Mouse (Mus musculus) cortical plate, adult 2 months (tissue): ENCODE results near the gene Fbxw4. TPM values are rescaled to one million over a fixed set of nuclear protein-coding genes. Genes with fewer than 3 reads are reported as not detected.
A peak's percentile ranks its signal among the peaks of the same experiment; 100 is the strongest.

Experiments used
- H3K27ac ChIP-seq: fragments of 200-500 bp; 2 replicates; pipeline ENCODE4 v1.5.1; 2012; ENCODE audit warnings: low read length, control low read depth, inconsistent platforms; ENCODE audit not compliant: insufficient read depth
- H3K4me1 ChIP-seq: fragments of 200-500 bp; 2 replicates; pipeline ENCODE4 v1.6.1; 2011; ENCODE audit warnings: low read length; ENCODE audit not compliant: control insufficient read depth, insufficient read depth
- H3K4me3 ChIP-seq: fragments of 200-500 bp; 2 replicates; pipeline ENCODE4 v1.5.1; 2011; ENCODE audit warnings: mild to moderate bottlenecking, low read length, control low read depth; ENCODE audit not compliant: insufficient read depth
- CTCF ChIP-seq: fragments of 200-500 bp; IDR thresholded peaks from 2 replicates; pipeline ENCODE4 v1.5.1; 2011; ENCODE audit warnings: mild to moderate bottlenecking, control low read depth, low read length; ENCODE audit not compliant: insufficient read depth; ENCODE audit errors: extremely low read depth
- POLR2A ChIP-seq: fragments of 200-500 bp; IDR thresholded peaks from 2 replicates; pipeline ENCODE4 v1.6.1; 2011; ENCODE audit warnings: mild to moderate bottlenecking, low read length, control low read depth; ENCODE audit not compliant: insufficient read depth; ENCODE audit errors: extremely low read depth
- polyA plus RNA-seq: library from polyadenylated mRNA; depleted of rRNA; stranded (reverse); fragments of >200 nt; gene quantifications from 2 replicates; pipeline ENCODE4 v1.2.3, GENCODE M21; 2012

The Fbxw4 gene
- polyA plus RNA-seq, 1 experiment = 57.8 TPM

DNA sequence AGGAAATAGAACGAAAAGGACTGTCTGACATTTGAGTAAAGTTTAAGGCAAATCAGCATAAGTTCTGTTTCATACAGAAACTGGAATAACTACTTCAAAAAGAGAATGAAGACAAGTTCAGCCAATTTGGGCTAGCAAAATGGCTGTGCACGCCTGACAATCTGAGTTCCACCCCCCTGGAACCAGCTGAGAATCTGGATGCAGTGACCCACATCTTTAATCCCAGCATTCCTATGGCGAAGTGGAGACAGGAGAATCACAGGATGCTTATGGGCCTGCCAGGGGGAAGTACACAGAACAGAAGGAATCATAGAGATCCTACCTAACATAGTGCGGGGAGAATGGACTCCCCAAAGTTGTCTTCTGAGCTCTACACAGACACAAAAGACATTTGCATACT lies 63.0 kb downstream of the Fbxw4 start:
- TF ChIP-seq CTCF (no peak), POLR2A (no peak)
- Histone ChIP-seq H3K4me1 (no peaks in the 10 kb centered on the region), H3K4me3 (no peak overlapping the region), H3K27ac (no peak overlapping the region)

DNA sequence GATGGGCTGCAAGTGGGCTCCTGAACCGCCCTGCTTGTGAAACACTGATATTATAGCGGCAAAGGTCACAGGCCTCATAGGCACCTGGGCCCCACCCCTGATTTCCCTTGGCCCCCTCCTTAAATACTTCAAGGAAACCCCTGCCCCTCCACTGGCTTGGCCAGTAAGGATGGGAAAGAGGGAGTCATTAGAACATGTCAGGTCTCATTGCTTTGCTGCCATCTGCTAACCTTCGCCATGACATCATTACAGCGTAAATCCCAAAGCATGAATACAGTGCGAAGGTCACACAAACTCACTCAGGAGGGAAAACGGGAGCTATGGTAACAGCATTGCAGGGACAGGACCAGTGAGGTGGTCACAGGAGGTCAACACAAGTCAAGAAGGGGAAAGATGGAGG lies 63.7 kb downstream of the Fbxw4 start:
- TF ChIP-seq POLR2A = no peak
- no peak for TF ChIP-seq CTCF
- no peak overlapping the region for H3K4me3 ChIP-seq

DNA sequence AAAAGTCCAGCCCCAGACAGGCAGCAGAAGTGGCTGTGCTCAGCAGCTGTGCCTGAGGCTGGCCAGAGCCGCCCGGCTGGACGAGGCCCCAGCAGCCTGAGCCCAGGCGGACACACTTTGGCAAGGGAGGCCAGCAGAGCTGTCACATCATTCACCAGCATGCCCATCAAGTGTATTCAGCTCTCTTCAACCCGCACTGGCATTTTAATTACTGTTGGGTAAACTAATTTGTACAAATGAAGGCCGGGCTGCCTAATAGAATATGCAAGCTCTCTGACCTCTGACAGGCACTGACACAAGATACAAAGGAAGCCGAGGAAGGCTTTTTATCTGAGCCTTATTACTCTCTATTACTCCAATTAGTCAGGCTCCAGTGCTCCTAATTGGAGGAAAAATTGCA lies 64.1 kb downstream of the Fbxw4 start:
- Histone ChIP-seq H3K4me3 (no peak overlapping the region), H3K4me1 (no peaks in the 10 kb centered on the region), H3K27ac (no peak overlapping the region)
- no peak for TF ChIP-seq POLR2A
- no peak for TF ChIP-seq CTCF

More for the DNA sequence above, 63.7 kb downstream of the Fbxw4 start:
- no peaks in the 10 kb centered on the region for H3K4me1 ChIP-seq
- H3K27ac ChIP-seq = no peak overlapping the region

DNA sequence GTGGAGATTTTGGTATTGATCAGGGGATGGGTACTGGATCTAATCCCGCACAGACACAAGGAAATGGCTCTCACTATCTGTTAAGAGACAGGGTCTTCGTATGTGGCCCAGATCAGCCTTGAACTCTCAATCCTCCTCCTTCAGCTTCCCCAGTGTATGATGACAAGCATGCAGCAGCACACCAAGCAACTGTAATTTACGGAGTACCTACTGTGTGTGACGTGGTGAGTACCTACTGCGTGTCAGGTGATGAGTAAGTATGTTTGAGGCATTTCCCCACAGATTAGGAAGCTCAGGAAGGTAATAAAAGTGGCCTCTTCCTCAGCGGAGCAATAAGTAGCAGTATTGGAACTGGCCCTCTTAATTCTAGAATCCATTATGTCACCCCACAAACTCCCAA lies 64.6 kb downstream of the Fbxw4 start:
- Histone ChIP-seq H3K27ac (no peak overlapping the region), H3K4me1 (no peaks in the 10 kb centered on the region), H3K4me3 (no peak overlapping the region)
- no peak for TF ChIP-seq CTCF
- TF ChIP-seq POLR2A = no peak

DNA sequence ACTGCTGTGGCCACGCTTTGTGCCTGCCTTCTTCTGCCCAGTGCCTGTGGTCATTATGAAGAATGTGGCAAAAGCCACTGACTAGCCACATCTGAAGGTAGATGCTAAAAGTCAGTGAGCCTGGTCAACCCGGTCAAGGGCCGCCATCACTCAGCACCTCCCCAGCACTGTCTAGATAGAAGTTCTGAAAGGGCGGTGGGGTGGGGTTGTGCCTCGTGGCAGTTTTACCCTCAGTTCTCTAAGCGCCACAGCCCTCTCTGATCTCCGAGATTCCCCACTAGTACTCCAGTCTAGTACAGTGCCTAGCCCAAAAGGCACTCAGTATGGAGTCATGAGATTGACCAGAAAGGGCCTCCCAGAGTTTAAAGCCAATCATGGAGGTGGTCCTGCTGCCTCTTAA lies 66.0 kb downstream of the Fbxw4 start:
- no peak overlapping the region for H3K27ac ChIP-seq
- H3K4me3 ChIP-seq = no peak overlapping the region
- no peaks in the 10 kb centered on the region for H3K4me1 ChIP-seq
- TF ChIP-seq POLR2A (no peak), CTCF (no peak)

DNA sequence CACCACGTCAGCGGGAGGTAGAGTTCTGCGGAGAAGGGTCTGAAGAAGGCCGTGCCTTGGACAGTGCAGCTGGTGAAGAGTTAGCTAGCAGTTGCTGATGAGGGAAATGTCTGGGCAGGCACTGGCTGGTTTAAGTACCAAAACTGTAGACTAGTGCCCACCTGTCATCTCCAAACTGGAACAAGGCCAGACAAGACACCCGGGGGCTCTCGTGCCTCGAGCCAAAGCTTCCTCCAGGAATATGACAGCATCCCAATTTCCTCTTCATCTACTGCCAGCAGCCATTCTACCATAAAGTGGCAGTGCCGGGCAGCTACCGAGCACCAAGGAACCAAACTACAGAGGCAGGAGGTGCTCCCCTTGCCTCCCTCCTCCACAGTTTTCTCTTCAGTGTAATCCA lies 67.2 kb downstream of the Fbxw4 start:
- H3K4me1 ChIP-seq = no peaks in the 10 kb centered on the region
- no peak overlapping the region for H3K27ac ChIP-seq
- no peak overlapping the region for H3K4me3 ChIP-seq
- TF ChIP-seq POLR2A (no peak), CTCF (no peak)

DNA sequence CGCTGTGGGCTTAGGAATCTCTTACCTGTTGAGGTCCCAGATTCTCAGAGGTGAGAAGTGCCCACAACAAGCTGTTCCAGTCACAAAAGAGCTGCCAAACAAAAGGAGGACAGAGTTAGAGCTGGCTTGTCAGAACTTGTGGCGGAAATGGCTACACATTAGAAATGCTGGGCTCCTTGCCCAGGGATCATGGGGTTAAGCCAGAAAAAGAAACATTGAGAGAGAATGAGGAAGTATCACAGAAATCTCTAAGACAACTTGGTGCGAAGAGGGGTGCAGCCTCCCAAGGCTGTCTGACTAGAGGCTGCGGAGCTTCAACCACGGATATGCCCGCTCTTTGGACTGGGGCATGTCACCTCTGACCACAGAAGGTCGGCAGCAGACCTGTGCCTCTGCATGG lies 68.4 kb downstream of the Fbxw4 start:
- Histone ChIP-seq H3K4me1 (no peaks in the 10 kb centered on the region), H3K4me3 (no peak overlapping the region), H3K27ac (peak overlapping the region; percentile 53; the same call in 1 of the 2 replicates)
- TF ChIP-seq CTCF = no peak
- TF ChIP-seq POLR2A = no peak

DNA sequence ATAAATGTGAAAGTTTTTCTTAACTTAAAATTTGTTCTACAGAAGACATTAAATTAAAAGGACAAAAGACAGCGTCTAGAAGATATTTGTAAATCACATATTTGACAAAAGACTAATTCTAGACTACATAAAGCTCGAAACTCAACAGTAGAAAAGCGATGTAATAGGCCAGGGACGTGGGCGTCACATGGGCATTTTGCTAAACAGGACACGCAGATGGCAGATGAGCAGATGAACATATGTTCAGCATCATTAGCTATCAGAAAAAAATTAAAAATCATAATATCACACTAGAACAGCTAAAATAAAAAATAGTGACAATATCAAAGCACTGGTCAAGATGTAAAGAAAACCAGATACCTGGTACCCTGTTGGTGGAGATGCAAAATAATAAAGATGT lies 70.4 kb downstream of the Fbxw4 start:
- H3K4me3 ChIP-seq = no peak overlapping the region
- H3K27ac ChIP-seq = no peak overlapping the region
- no peaks in the 10 kb centered on the region for H3K4me1 ChIP-seq
- no peak for TF ChIP-seq POLR2A
- TF ChIP-seq CTCF = no peak

DNA sequence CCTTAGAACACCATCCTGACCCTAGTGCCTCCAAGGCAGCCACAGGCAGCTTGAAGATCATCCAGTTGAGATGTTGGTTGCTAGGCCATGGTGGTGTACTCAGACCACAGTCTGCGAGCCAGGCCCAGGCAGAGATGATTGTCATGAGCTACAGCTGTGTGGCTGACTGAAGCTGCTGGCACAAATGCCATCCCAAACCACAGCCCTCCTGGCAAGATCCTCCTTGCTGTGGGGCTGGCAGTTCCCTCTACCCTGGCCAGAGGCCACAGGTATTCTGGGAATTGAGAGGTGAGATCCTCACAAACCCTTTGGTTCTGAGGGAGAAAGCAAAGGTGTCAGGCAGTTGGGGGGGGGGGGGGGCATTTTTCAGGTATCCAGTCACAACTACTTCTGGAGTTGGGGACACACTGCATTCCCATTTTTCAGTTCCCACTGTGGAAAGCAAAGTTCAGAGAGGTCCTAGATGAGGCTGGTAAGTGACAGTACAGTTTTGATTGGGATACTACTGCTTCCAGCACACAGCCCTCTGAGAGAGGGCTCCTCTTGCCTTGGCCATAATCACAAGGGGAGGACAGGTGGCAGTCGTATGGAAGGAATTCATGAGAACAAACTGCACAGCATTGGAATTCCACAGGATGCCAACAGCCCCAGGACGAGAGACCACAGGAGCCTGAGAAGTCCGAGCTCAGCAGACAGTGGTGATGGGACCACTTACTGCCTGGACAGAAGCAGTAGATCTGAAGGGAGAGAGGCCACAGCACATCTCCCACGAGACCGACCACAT lies 72.4 kb downstream of the Fbxw4 start:
- TF ChIP-seq CTCF (no peak), POLR2A (no peak)

DNA sequence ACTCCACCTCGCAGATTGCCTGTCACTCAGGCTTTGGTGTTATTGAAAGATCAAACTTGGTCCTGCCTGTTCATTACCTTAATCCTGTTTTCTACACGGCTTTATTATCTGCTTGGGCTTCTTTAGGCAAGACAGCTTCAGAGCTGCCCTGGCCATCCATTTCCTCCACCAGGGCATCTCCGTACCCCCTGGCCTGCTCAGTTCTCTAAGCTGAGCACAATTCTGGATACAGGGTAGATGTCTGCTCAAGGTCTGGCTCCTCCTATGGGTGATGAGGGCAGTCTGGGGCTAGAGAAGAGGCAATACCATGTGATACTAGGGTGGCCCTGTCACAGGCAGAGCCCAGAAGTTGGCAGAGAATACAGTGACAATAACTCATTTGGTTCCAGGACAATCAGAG lies 73.3 kb downstream of the Fbxw4 start:
- TF ChIP-seq CTCF = no peak
- TF ChIP-seq POLR2A = no peak
- H3K27ac ChIP-seq = no peak overlapping the region
- H3K4me1 ChIP-seq = no peaks in the 10 kb centered on the region
- no peak overlapping the region for H3K4me3 ChIP-seq

More for the DNA sequence above, 72.4 kb downstream of the Fbxw4 start:
- H3K4me1 ChIP-seq = no peaks in the 10 kb centered on the region
- no peak overlapping the region for H3K4me3 ChIP-seq
- no peak overlapping the region for H3K27ac ChIP-seq
